ENCODE assay signal across 10 mouse cellular contexts in genomic region chr2:9881051-9881591, GRCm38 (mm10). TPM values are rescaled to one million over a fixed set of nuclear protein-coding genes. Genes with fewer than 3 reads are reported as not detected.
A peak's percentile ranks its signal among the peaks of the same experiment; 100 is the strongest.
DNase-seq lines count a peak whose midpoint lies in the region; ATAC-seq lines count a peak whose summit lies in the region.
"Had no signal": no experiment of that assay in that cellular context is flagged by ENCODE, and none has a peak within 500 bp of the region (broad histone marks: within the 10 kb centered on the region; RNA-seq: fewer than 3 reads in every experiment).

TSS of gene 4930412O13Rik (plus strand) at chr2:9881252.

- H3K9me3 ChIP-seq in kidney, embryonic 16.5 days (ENCODE audit: low read length) = no peaks in the 10 kb centered on the region
- no peaks in the 10 kb centered on the region for H3K9me3 ChIP-seq in embryonic facial prominence, embryonic 11.5 days (replicated peaks; ENCODE audit: control insufficient read depth, low read length)
- H3K9me3 ChIP-seq in neural tube, embryonic 13.5 days = no peaks in the 10 kb centered on the region

- DNase-seq in kidney, adult 9 months = no peak
- DNase-seq in embryonic facial prominence, embryonic 11.5 days (ENCODE audit: low spot score) = peak; percentile 74
- DNase-seq in kidney, postnatal 4 days = peak; percentile 44 to 58
- no peak for DNase-seq in left cerebral cortex, adult 8-10 months (ENCODE audit: low spot score in 2 of 2)
- DNase-seq in ovary, adult 18-20 months (ENCODE audit: low spot score) = no peak

- H3K4me2 ChIP-seq in kidney, embryonic 16.5 days (replicated peaks; ENCODE audit: low read depth, low read length) = peak within 1 kb of the TSS; percentile 90
- peak within 1 kb of the TSS; percentile 39 for H3K4me2 ChIP-seq in embryonic facial prominence, embryonic 11.5 days (ENCODE audit: low read depth, low read length)
- H3K4me2 ChIP-seq in neural tube, embryonic 13.5 days = peak within 1 kb of the TSS; percentile 67

- no peak for ATAC-seq in kidney, embryonic 16.5 days (ENCODE audit: low FRiP score, low TSS enrichment)
- ATAC-seq in embryonic facial prominence, embryonic 11.5 days (replicated peaks; ENCODE audit: insufficient number of reproducible peaks, low FRiP score, low TSS enrichment, low read depth) = 0 out of 2 replicates have a peak, but pooled peaks have one; percentile 3
- ATAC-seq in neural tube, embryonic 13.5 days (ENCODE audit: low read depth) = 0 out of 2 replicates have a peak, but pooled peaks have one; percentile 0
- no peak for ATAC-seq in activated CD4-positive, CD25-positive, alpha-beta regulatory T cell, adult 4 months
- ATAC-seq: Patski had no signal

- peaks cover 25% of the 10 kb centered on the region; the same call in 1 of the 2 replicates for H3K4me1 ChIP-seq in kidney, embryonic 16.5 days (ENCODE audit: insufficient read depth, low read length)
- H3K4me1 ChIP-seq in embryonic facial prominence, embryonic 11.5 days (ENCODE audit: control insufficient read depth, insufficient read depth, low read length) = peaks cover 8% of the 10 kb centered on the region
- H3K4me1 ChIP-seq in neural tube, embryonic 13.5 days (replicated peaks) = peaks cover 49% of the 10 kb centered on the region

- H3K27ac ChIP-seq in kidney, embryonic 16.5 days (ENCODE audit: low read length) = peak within 1 kb of the TSS; percentile 81
- H3K27ac ChIP-seq in embryonic facial prominence, embryonic 11.5 days (replicated peaks; ENCODE audit: low read depth, low read length) = peak within 1 kb of the TSS; percentile 63
- H3K27ac ChIP-seq in neural tube, embryonic 13.5 days (replicated peaks) = no peak within 1 kb of the TSS

- peak within 1 kb of the TSS; percentile 68 for H3K9ac ChIP-seq in kidney, embryonic 16.5 days (replicated peaks; ENCODE audit: low read length)
- H3K9ac ChIP-seq in embryonic facial prominence, embryonic 11.5 days (replicated peaks; ENCODE audit: low read length) = peak within 1 kb of the TSS; percentile 52
- H3K9ac ChIP-seq in neural tube, embryonic 13.5 days = peak within 1 kb of the TSS; percentile 23; the same call in 1 of the 2 replicates

- H3K4me3 ChIP-seq in kidney, embryonic 16.5 days (ENCODE audit: low read length) = peak within 1 kb of the TSS; percentile 55
- peak within 1 kb of the TSS; percentile 34 for H3K4me3 ChIP-seq in embryonic facial prominence, embryonic 11.5 days (ENCODE audit: low read depth, low read length)
- peak within 1 kb of the TSS; percentile 17 for H3K4me3 ChIP-seq in neural tube, embryonic 13.5 days

- H3K36me3 ChIP-seq in kidney, embryonic 16.5 days (ENCODE audit: insufficient read depth, low read length) = no peaks in the 10 kb centered on the region
- H3K36me3 ChIP-seq in embryonic facial prominence, embryonic 11.5 days (replicated peaks; ENCODE audit: control insufficient read depth, insufficient read depth, low read depth, low read length) = no peaks in the 10 kb centered on the region
- H3K36me3 ChIP-seq in neural tube, embryonic 13.5 days = no peaks in the 10 kb centered on the region

- WGBS in kidney, embryonic 16.5 days = 0% methylated on average over 33 of the region's 35 CpGs
- under 1% methylated on average over 34 of the region's 35 CpGs for WGBS in embryonic facial prominence, embryonic 11.5 days
- WGBS in neural tube, embryonic 13.5 days = under 1% methylated on average over 35 of the region's 35 CpGs

- peaks cover 75% of the 10 kb centered on the region for H3K27me3 ChIP-seq in kidney, embryonic 16.5 days (ENCODE audit: insufficient read depth, low read length)
- H3K27me3 ChIP-seq in embryonic facial prominence, embryonic 11.5 days (ENCODE audit: control insufficient read depth, insufficient read depth, low read length) = peaks cover 22% of the 10 kb centered on the region
- H3K27me3 ChIP-seq in neural tube, embryonic 13.5 days = peaks cover 95% of the 10 kb centered on the region
- H3K27me3 ChIP-seq: Patski had no signal

RNA-seq across cellular contexts. Expression of gene 4930412O13Rik, which starts in this region (rescaled TPM):
- 2.8 and 3.2 TPM in 2 replicates for polyA plus RNA-seq in kidney, embryonic 16.5 days (2015; fragmentation: Nextera tagmentation; extraction: Ambion mirVana)
- 1.0 and 1.7 TPM in 2 replicates for polyA plus RNA-seq in embryonic facial prominence, embryonic 11.5 days (2014; fragmentation: Nextera tagmentation; extraction: Ambion mirVana)
- polyA plus RNA-seq in neural tube, embryonic 13.5 days (2015; fragmentation: Nextera tagmentation; extraction: Ambion mirVana) = 0.29 TPM in 1 of 2 replicates, not detected in the other
- under 1 TPM in 1 of 2 experiments, not detected in 1; 0.87 TPM for polyA plus RNA-seq in activated CD4-positive, CD25-positive, alpha-beta regulatory T cell, adult 4 months (2017; shearing (Covaris generic))
- total RNA-seq in left cerebral cortex, adult 8-10 months (2022) = not detected
- polyA plus RNA-seq: Patski; spleen, adult 2 months had no signal

Comparison
In these comparisons a context has a peak if more than half of its experiments do, and no peak if none do; other contexts are left out.
1. DNase-seq: peak in embryonic facial prominence, embryonic 11.5 days (single experiment) and kidney, postnatal 4 days (2 of 2); none in kidney, adult 9 months (single experiment), left cerebral cortex, adult 8-10 months (0 of 2) and ovary, adult 18-20 months (single experiment).
2. Peak in ATAC-seq, H3K4me3 ChIP-seq, H3K9ac ChIP-seq and H3K4me2 ChIP-seq in neural tube, embryonic 13.5 days; RNA of the gene not detected or under 1 TPM.
3. H3K4me2 ChIP-seq: peak in every context shown above with its lines; median percentile 90 in kidney, embryonic 16.5 days; 67 in neural tube, embryonic 13.5 days; 39 in embryonic facial prominence, embryonic 11.5 days.
4. Peak in every context shown above with its lines, with median percentiles within 50 percentile points of each other: H3K4me3 ChIP-seq and H3K9ac ChIP-seq.